In genomic region chr11:32530151-32530550, GRCm38 (mm10) we compare ENCODE assay signal across 1 mouse cellular context.
TF ChIP-seq lines count a peak whose summit lies in the region.

No protein-coding gene starts in this region.

TF ChIP-seq in CH12.LX, 34 proteins besides CTCF, POLR2A, EP300 and RAD21 (continued from another document):
- TF ChIP-seq UBTF (IDR thresholded peaks at IDR 0.05; ENCODE audit: low read depth, low read length) (no peak), SMC3 (IDR thresholded peaks at IDR 0.05; ENCODE audit: low read depth, low read length) (peak; percentile 93), NELFE (IDR thresholded peaks at IDR 0.05; ENCODE audit: low read depth, low read length) (peak; percentile 44; the same call in 1 of the 2 replicates), ETS1 (conservative IDR thresholded peaks at IDR 0.05; ENCODE audit: low read depth, low read length) (no peak), PAX5 (IDR thresholded peaks at IDR 0.05; ENCODE audit: low read length) (no peak), MXI1 (IDR thresholded peaks at IDR 0.05; ENCODE audit: low read depth, low read length) (no peak), MAFK (IDR thresholded peaks at IDR 0.05; ENCODE audit: insufficient replicate concordance, low read length) (no peak), E2F4 (IDR thresholded peaks at IDR 0.05; ENCODE audit: insufficient replicate concordance, low read depth, low read length) (no peak), KAT2A (IDR thresholded peaks at IDR 0.05; ENCODE audit: insufficient replicate concordance, low read length) (no peak), ELF1 (IDR thresholded peaks at IDR 0.05; ENCODE audit: low read depth, low read length) (no peak), CHD2 (IDR thresholded peaks at IDR 0.05; ENCODE audit: low read length) (no peak), JUN (IDR thresholded peaks at IDR 0.05; ENCODE audit: insufficient read depth, low read depth, low read length) (no peak), ZNF384 (IDR thresholded peaks at IDR 0.05; ENCODE audit: low read depth, low read length) (0 out of 2 replicates have a peak, but pooled peaks have one; percentile 10), MAZ (IDR thresholded peaks at IDR 0.05; ENCODE audit: low read depth, low read length) (no peak), USF2 (conservative IDR thresholded peaks at IDR 0.05; ENCODE audit: low read depth, low read length) (no peak), TBP (conservative IDR thresholded peaks at IDR 0.05; ENCODE audit: low read depth, low read length) (no peak), NRF1 (IDR thresholded peaks at IDR 0.05; ENCODE audit: low read depth, low read length) (no peak), MYC (IDR thresholded peaks at IDR 0.05; ENCODE audit: low read depth, low read length) (no peak), SIN3A (IDR thresholded peaks at IDR 0.05; ENCODE audit: low read length) (no peak)
